Mouse (Mus musculus) spleen, postnatal 36 days (tissue): ENCODE data around the gene Hoxa10.

ENCODE experiments used
- DNase-seq, 2 experiments: peaks; one replicate each; pipeline ENCODE4 v3.0.0; 2022; ENCODE audit warnings: low spot score in 2 of 2, mixed read lengths in 1 of 2

Hoxa10 gene

DNA sequence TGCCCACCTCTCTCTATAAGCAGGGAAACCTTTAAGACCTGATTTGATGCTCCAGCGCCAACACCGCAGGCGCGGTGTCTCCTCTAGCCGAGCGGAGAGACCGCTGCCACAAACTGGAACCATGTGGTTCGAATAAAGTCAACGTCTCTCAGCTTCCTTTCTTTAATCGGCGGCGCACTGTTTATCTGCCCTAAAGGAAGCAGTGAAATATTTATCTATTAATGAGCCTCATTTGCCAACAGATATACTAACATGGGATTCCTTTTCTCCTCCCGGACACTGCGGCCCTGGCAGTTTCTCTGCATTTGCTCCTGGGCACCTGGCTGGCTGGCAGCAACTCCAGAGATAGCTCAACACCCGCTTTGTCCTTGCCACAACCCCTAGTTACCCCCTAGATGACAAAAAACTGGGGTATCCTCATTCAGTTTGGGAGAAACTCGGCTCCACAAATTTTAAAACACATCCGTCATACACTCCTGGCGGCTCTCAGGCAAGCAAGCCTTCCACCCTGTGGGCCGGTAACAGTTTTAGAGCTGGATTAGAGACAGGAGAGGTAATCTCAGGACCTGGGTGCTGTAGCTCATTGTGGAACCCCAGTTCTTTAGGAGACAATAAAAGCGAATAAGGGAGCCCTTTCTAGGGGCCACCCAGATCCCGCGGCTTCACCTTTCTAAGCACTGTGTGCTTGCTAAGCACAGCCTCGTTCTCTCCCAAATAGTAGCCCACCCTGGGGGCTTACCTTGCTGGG, 22.6 kb downstream of the Hoxa10 start:
- no peak for DNase-seq

DNA sequence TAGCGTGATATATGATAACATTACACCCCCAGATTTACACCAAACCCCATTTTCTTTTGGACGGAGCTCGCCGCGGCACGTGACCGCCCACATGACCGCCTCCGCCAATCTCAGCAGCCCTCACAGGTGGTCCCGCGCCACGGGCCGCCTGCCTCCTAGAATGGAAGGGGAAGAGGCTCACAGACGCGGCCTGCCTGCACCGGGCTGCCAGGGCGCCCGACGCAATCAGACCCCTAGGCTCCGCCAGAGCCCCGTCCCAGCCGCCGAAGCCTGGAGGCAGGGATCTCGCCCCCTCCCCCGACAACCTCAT, 23.2 kb downstream of the Hoxa10 start:
- peak; percentile 32 to 40 for DNase-seq

DNA sequence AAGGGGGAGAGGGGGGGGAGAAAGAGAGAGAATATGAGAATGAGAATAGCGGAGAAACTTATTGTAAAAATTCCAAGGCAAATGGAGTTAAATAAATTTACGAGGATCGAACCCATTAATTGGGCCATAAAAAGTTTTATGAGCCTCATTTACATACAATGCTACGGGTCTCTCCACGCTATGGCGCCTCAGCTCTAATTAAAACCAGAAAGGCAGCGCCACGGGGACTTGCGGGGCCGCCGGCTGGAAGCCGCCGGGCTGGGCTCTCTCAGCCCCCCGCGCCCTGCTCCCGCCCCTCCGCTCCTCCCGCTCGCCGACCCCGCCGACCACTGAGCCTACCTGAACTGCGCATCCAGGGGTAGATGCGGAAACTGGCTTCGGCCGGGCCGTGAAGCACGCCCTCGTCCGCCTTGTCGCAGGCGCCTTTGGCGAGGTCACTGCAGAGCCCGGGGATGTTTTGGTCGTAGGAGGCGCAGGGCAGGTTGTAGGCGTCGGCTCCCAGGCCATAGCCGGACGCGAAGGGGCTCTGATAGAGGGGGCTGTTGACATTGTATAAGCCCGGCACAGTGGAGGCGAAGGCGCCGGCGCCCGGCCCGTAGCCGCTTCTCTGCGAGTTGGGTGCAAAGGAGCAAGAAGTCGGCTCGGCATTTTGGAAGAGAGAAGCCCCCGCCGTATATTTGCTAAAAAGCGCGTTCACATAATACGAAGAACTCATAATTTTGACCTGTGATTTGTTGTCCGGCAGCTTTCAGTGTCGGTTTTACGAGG, 23.8 kb downstream of the Hoxa10 start:
- DNase-seq, result no peak

- DNase-seq, result no peak
Observed at GRCm38 (mm10) chr6:52215771-52216535, 24.7 kb downstream of the Hoxa10 start.

GRCm38 (mm10) chr6:52215070-52215469, 25.6 kb downstream of the Hoxa10 start:
- DNase-seq, result no peak

GRCm38 (mm10) chr6:52214271-52214670, 26.4 kb downstream of the Hoxa10 start:
- no peak for DNase-seq

- DNase-seq, result no peak
Observed at GRCm38 (mm10) chr6:52213119-52213986, 27.3 kb downstream of the Hoxa10 start, which contains the start of the genes Hoxa3 and Gm28308. TSS of gene Hoxa3 (minus strand) at chr6:52213336. TSS of gene Gm28308 (minus strand) at chr6:52213339.

DNA sequence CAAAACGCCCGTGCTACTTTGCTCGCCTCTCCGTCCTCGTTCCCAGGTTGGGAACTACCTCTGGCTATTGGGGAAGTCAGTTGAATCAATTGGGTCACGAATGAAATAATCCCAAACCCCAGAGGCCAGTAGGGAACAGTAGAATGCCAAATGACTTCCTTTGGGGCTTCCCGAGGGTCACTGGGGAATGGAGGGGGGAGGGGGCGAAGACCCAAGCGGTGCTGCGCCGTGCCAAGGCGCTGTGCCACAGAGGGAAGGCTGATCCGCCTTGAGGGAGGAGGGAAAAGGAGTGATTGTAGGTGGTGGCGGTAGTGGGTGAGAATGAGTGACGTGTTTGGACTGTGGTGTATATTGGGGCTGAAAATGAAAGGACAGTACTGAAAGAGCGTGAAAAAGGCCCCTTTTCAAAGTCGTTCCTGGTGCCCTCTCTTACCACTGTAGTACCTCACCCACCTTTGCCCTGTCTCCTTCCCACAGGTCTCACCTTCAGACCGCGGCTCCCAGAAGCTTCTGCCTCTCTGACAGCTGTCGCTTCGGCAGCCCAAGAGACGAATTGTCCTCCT, 28.0 kb downstream of the Hoxa10 start:
- no peak for DNase-seq

- DNase-seq, result no peak
Observed at GRCm38 (mm10) chr6:52211961-52212360, 28.7 kb downstream of the Hoxa10 start.

DNA sequence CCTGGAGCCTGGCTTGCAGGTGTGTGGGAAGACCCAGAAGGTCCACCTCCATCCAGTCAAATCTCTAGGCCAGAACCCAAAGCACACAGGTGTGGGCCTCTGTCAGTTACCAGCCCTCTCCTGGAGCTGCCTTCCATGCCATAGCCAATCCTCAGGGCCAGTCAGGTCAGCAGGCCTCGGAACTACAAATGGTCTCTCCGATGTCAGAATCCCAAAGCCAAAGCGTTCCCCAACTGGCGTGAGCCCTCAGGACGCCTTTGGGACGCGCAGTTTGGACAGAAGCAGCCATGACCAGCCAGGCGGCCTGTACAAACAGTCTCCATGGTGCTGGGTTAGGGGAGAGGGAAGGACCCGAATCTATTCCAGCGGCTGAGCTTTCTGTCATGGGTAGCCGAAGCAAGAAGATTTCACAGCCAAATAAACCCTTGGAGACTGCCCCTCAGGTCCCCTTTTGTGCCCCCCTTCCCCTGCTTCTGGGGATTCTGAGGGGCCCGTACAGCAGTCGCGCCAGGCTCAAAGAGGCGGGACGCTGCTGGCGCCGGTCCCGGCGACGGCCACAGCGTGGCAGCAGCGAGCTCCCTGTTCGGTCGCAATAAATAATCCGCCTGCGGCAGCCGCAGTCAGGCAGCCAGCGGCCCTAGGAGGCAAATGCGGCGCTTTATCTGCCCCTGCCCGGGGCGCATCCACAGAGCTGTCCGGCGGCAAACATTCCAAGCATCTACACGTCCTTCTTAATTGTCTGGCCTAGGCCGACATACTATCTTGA, 29.3 kb downstream of the Hoxa10 start:
- DNase-seq, result peak; percentile 45 to 55

DNA sequence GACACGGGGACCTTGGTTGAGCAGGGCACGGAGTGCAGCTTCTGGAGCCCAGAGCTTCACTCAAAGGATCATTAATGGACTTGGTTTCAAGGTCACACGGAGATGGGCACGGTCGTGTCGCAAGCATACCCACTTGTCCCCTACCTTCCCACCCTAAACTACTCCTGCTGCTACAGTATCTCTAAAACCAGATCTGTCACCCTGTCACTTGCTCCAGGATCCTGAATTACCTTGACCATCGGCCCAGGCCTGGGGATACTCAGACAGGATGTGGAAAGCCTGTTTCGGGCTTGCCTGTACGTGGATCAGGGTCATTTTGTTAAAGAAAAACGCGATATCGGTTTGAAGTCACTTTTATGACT, 31.0 kb downstream of the Hoxa10 start:
- no peak for DNase-seq

- DNase-seq, result no peak
Observed at GRCm38 (mm10) chr6:52208868-52209684, 31.6 kb downstream of the Hoxa10 start.

- no peak for DNase-seq
Observed at GRCm38 (mm10) chr6:52208072-52208867, 32.4 kb downstream of the Hoxa10 start, which contains the start of gene Hoxa6. TSS of gene Hoxa6 (minus strand) at chr6:52208722.

GRCm38 (mm10) chr6:52207684-52207976, 33.0 kb downstream of the Hoxa10 start:
- no peak for DNase-seq

GRCm38 (mm10) chr6:52206882-52207683, 33.6 kb downstream of the Hoxa10 start:
- DNase-seq, result no peak

- no peak for DNase-seq
Observed at GRCm38 (mm10) chr6:52205638-52206621, 34.7 kb downstream of the Hoxa10 start.

- DNase-seq, result no peak
Observed at GRCm38 (mm10) chr6:52205221-52205620, 35.4 kb downstream of the Hoxa10 start.
